Mouse (Mus musculus) hindbrain, embryonic 15.5 days (tissue): ENCODE measurements at regions not wholly inside any gene's neighbourhood (a gene's known extent, or its start where the extent isn't known, plus 50 kb on each side); places are given as distances from the start of the nearest gene placed in this dataset.
A peak's percentile ranks its signal among the peaks of the same experiment; 100 is the strongest.

Experiments used
- ATAC-seq: fragments of 200-750 bp; cut with Nextera tagmentation; 2 replicates; pipeline ENCODE4 v1.8.0; 2017; ENCODE audit warnings: low read depth, moderate number of reproducible peaks, moderate TSS enrichment; ENCODE audit not compliant: low FRiP score
- H3K27ac ChIP-seq: fragments of 300-500 bp; sonication (generic); replicated peaks from 2 replicates; pipeline ENCODE4 v1.5.1; 2015; ENCODE audit warnings: mild to moderate bottlenecking, inconsistent platforms
- H3K27me3 ChIP-seq: fragments of 300-500 bp; sonication (generic); 2 replicates; pipeline ENCODE4 v1.6.1; 2015; ENCODE audit warnings: control low read depth, inconsistent platforms
- H3K36me3 ChIP-seq: fragments of 300-500 bp; sonication (generic); 2 replicates; pipeline ENCODE4 v1.6.1; 2015; ENCODE audit warnings: control low read depth, inconsistent platforms
- H3K4me1 ChIP-seq: fragments of 300-500 bp; sonication (generic); replicated peaks from 2 replicates; pipeline ENCODE4 v1.6.1; 2015; ENCODE audit warnings: control low read depth, inconsistent platforms
- H3K4me2 ChIP-seq: fragments of 300-500 bp; sonication (generic); 2 replicates; pipeline ENCODE4 v1.6.1; 2015; ENCODE audit warnings: moderate library complexity, mild to moderate bottlenecking, inconsistent platforms
- H3K4me3 ChIP-seq: fragments of 300-500 bp; sonication (generic); 2 replicates; pipeline ENCODE4 v1.5.1; 2015; ENCODE audit warnings: mild to moderate bottlenecking, inconsistent platforms
- H3K9ac ChIP-seq: fragments of 300-500 bp; sonication (generic); 2 replicates; pipeline ENCODE4 v1.6.1; 2015; ENCODE audit warnings: inconsistent platforms
- H3K9me3 ChIP-seq: fragments of 300-500 bp; sonication (generic); 2 replicates; pipeline ENCODE4 v1.6.1; 2016; ENCODE audit warnings: control low read depth, inconsistent platforms
- WGBS: fragments of 180-500 bp; shearing (Covaris S2); methylation state at CpG from one replicate; pipeline ENCODE4 v1.1.7; 2015; 5-methylcytosine and 5-hydroxymethylcytosine counted together

GRCm38 (mm10) chr14:99493659-99494058, 195.2 kb downstream of the Klf5 start:
- Histone ChIP-seq H3K27ac (no peak overlapping the region), H3K36me3 (no peaks in the 10 kb centered on the region), H3K4me1 (no peaks in the 10 kb centered on the region), H3K9me3 (no peaks in the 10 kb centered on the region), H3K4me2 (no peak overlapping the region), H3K27me3 (no peaks in the 10 kb centered on the region), H3K9ac (no peak overlapping the region), H3K4me3 (no peak overlapping the region)
- WGBS: 91% methylated on average over 6 of the region's 6 CpGs
- ATAC-seq: no peak

GRCm38 (mm10) chr14:99499502-99500266, 201.2 kb downstream of the Klf5 start:
- H3K9me3 ChIP-seq: 0 out of 2 replicates have a peak, but pooled peaks cover 4% of the 10 kb centered on the region

GRCm38 (mm10) chr14:99504909-99505308, 206.4 kb downstream of the Klf5 start:
- H3K4me1 ChIP-seq: no peaks in the 10 kb centered on the region
- H3K27ac ChIP-seq: no peak overlapping the region

More at GRCm38 (mm10) chr14:99499502-99500266, 201.2 kb downstream of the Klf5 start:
- Histone ChIP-seq H3K27ac (no peak overlapping the region), H3K4me1 (no peaks in the 10 kb centered on the region), H3K27me3 (no peaks in the 10 kb centered on the region), H3K36me3 (no peaks in the 10 kb centered on the region; the same call in 1 of the 2 replicates), H3K4me2 (no peak overlapping the region), H3K9ac (no peak overlapping the region), H3K4me3 (no peak overlapping the region)
- no peak for ATAC-seq
- WGBS: 89% methylated on average over 7 of the region's 7 CpGs

GRCm38 (mm10) chr14:99509696-99510536, 211.4 kb downstream of the Klf5 start:
- H3K36me3 ChIP-seq: no peaks in the 10 kb centered on the region
- no peak overlapping the region for H3K27ac ChIP-seq
- H3K4me1 ChIP-seq: no peaks in the 10 kb centered on the region
- no peaks in the 10 kb centered on the region for H3K9me3 ChIP-seq
- no peak overlapping the region for H3K9ac ChIP-seq
- no peak overlapping the region for H3K4me2 ChIP-seq
- H3K4me3 ChIP-seq: no peak overlapping the region
- 58% methylated on average over 3 of the region's 3 CpGs for WGBS
- no peaks in the 10 kb centered on the region for H3K27me3 ChIP-seq
- no peak for ATAC-seq

More at GRCm38 (mm10) chr14:99504909-99505308, 206.4 kb downstream of the Klf5 start:
- Histone ChIP-seq H3K9me3 (0 out of 2 replicates have a peak, but pooled peaks cover 4% of the 10 kb centered on the region), H3K4me3 (no peak overlapping the region), H3K9ac (no peak overlapping the region), H3K36me3 (no peaks in the 10 kb centered on the region; the same call in 1 of the 2 replicates), H3K27me3 (no peaks in the 10 kb centered on the region), H3K4me2 (no peak overlapping the region)
- 79% methylated on average over 4 of the region's 4 CpGs for WGBS
- no peak for ATAC-seq

GRCm38 (mm10) chr14:99515474-99515873, 217.0 kb downstream of the Klf5 start:
- Histone ChIP-seq H3K9ac (no peak overlapping the region), H3K27me3 (no peaks in the 10 kb centered on the region), H3K4me2 (no peak overlapping the region), H3K36me3 (no peaks in the 10 kb centered on the region), H3K4me3 (no peak overlapping the region), H3K9me3 (no peaks in the 10 kb centered on the region), H3K27ac (no peak overlapping the region), H3K4me1 (no peaks in the 10 kb centered on the region)
- ATAC-seq: no peak
- 93% methylated on average over 1 of the region's 1 CpGs for WGBS

DNA sequence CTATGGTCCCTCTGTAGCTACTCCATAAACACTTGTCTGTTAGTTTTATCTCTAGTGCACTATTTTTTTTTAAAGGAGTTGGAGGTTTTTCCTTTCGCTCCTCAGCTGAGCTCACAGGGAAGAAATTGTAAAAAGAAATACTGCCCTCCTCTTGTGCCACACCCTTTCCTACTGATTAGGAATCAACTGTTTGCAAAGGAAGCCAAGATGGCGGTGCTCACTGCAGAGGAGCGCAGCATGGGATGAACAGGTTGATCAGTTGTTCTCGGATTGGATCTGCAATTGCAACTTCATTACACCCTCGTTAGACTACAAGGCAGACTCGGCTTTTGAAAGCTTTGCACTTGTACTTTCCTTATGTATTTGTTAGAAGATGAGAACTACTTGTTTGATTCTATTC, 218.2 kb downstream of the Klf5 start:
- WGBS: 90% methylated on average over 6 of the region's 6 CpGs
- H3K36me3 ChIP-seq: no peaks in the 10 kb centered on the region

DNA sequence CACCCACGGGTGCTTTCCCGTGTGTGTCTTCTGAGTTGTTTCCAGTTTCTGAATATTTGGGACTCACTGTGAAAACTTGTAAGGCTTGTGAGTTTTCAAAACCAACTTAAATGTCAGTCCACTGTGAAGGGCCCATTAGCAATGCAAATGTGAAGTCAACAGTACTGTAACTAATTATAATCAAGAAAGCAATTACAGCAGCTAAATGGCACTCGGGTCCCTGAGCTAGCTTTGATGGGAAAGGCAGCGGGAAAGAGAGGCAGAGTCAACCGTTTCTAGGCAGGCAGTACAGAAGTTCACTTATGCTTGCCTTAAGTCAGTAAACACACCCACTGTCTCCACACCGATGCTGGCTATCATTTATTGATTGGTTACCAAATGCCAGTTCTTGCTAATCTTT, 221.9 kb downstream of the Klf5 start:
- no peak for ATAC-seq

More for the DNA sequence above, 218.2 kb downstream of the Klf5 start:
- Histone ChIP-seq H3K9me3 (no peaks in the 10 kb centered on the region), H3K9ac (no peak overlapping the region), H3K4me2 (no peak overlapping the region), H3K4me3 (no peak overlapping the region), H3K27ac (no peak overlapping the region), H3K27me3 (no peaks in the 10 kb centered on the region), H3K4me1 (no peaks in the 10 kb centered on the region)
- no peak for ATAC-seq

DNA sequence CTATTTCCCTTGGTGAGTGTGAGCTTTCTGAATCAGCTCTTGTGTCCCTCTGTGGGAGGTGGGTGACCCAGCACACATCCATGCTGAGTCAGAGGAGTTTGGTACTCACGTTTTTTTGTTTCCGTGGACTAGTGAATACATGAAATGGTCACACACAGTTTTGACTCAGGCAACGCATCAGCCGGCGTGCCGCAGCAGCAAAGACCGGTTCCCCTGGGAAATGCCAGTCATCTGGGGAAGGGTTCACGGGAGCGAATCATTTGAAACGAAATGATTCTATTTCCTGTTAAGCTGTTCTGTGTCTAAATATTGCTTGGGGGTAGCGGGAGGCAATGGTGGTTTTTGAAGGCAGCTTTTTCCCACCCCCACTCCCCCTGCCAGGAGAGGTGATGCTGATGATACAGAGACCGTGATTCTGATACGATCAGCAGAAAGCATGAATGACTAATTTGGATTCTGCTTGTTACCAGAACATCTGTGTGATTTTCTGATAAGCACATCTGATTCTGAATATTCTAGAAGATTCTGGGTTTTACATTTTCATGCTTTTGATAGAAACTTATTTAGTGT, 223.5 kb downstream of the Klf5 start:
- Histone ChIP-seq H3K27ac (0 out of 2 replicates have a peak overlapping the region, but pooled peaks have one; percentile 16), H3K9me3 (no peaks in the 10 kb centered on the region), H3K27me3 (no peaks in the 10 kb centered on the region), H3K4me1 (no peaks in the 10 kb centered on the region), H3K4me2 (peak overlapping the region; percentile 41), H3K4me3 (peak overlapping the region; percentile 17), H3K9ac (no peak overlapping the region), H3K36me3 (no peaks in the 10 kb centered on the region)
- ATAC-seq: no peak
- 69% methylated on average over 13 of the region's 13 CpGs for WGBS

More for the DNA sequence above, 221.9 kb downstream of the Klf5 start:
- Histone ChIP-seq H3K27me3 (no peaks in the 10 kb centered on the region), H3K9me3 (no peaks in the 10 kb centered on the region), H3K9ac (no peak overlapping the region), H3K4me3 (no peak overlapping the region), H3K27ac (no peak overlapping the region), H3K36me3 (no peaks in the 10 kb centered on the region), H3K4me1 (no peaks in the 10 kb centered on the region), H3K4me2 (no peak overlapping the region)
- 48% methylated on average over 6 of the region's 6 CpGs for WGBS

DNA sequence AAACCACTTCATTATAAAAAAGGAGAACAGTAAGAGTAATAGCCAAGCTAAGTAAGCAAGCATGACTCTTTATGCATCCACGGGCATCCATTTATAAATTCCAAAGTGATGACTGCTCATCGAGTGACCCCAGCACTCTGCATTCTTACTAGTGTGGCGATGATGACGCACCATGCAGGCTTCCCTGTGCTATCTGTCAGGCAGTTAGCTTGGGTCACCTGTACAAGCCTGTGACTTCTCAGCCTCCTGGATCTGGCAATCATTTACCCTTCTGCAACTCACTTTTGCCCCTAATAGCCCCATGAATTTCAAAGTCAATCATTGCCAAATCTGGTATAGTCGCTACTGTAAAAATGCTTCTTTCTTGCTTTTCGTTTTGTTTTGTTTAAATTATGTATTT, 237.3 kb downstream of the Klf5 start:
- H3K4me2 ChIP-seq: no peak overlapping the region
- 94% methylated on average over 6 of the region's 6 CpGs for WGBS

GRCm38 (mm10) chr14:99537286-99537685, 238.8 kb downstream of the Klf5 start:
- H3K36me3 ChIP-seq: no peaks in the 10 kb centered on the region
- no peaks in the 10 kb centered on the region for H3K9me3 ChIP-seq
- H3K4me3 ChIP-seq: no peak overlapping the region
- WGBS: 79% methylated on average over 1 of the region's 1 CpGs
- no peak for ATAC-seq
- H3K4me1 ChIP-seq: no peaks in the 10 kb centered on the region
- H3K27me3 ChIP-seq: no peaks in the 10 kb centered on the region
- no peak overlapping the region for H3K27ac ChIP-seq
- H3K9ac ChIP-seq: no peak overlapping the region
- H3K4me2 ChIP-seq: no peak overlapping the region

More for the DNA sequence above, 237.3 kb downstream of the Klf5 start:
- Histone ChIP-seq H3K36me3 (no peaks in the 10 kb centered on the region), H3K9ac (no peak overlapping the region), H3K4me1 (no peaks in the 10 kb centered on the region), H3K27ac (no peak overlapping the region), H3K27me3 (no peaks in the 10 kb centered on the region), H3K9me3 (no peaks in the 10 kb centered on the region), H3K4me3 (no peak overlapping the region)
- no peak for ATAC-seq

DNA sequence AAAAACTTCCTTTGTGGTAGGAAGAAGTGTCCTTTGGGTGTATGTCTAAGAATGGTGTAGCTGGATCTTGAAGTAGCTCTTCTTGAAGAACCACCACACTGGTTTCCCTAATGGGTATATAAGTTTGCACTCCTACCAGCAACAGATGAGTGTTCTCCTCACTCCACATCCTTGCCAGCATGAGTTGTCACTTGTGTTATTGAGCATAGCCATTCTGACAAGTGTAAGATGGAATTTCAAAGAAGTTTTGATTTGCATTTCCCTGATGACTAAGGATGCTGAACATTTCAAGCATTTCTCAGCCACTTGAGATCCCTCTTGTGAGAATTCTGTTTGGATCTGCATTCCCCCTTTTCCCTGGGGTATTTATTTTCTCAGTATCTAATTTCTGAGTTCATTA, 243.2 kb downstream of the Klf5 start:
- Histone ChIP-seq H3K9me3 (no peaks in the 10 kb centered on the region), H3K4me2 (no peak overlapping the region), H3K4me3 (no peak overlapping the region), H3K27me3 (no peaks in the 10 kb centered on the region), H3K27ac (no peak overlapping the region), H3K9ac (no peak overlapping the region), H3K4me1 (no peaks in the 10 kb centered on the region), H3K36me3 (no peaks in the 10 kb centered on the region)
- ATAC-seq: no peak

GRCm38 (mm10) chr14:99547931-99548330, 249.4 kb downstream of the Klf5 start:
- Histone ChIP-seq H3K4me2 (no peak overlapping the region), H3K4me3 (no peak overlapping the region), H3K4me1 (no peaks in the 10 kb centered on the region), H3K27ac (no peak overlapping the region), H3K27me3 (no peaks in the 10 kb centered on the region), H3K36me3 (no peaks in the 10 kb centered on the region), H3K9ac (no peak overlapping the region), H3K9me3 (no peaks in the 10 kb centered on the region)
- no peak for ATAC-seq
- WGBS: 90% methylated on average over 6 of the region's 6 CpGs
